Mouse (Mus musculus): ENCODE results near the gene D8Ertd738e. TPM values are rescaled to one million over a fixed set of nuclear protein-coding genes. Genes with fewer than 3 reads are reported as not detected.

D8Ertd738e gene
- polyA plus RNA-seq, 1 experiment: 149 TPM

DNA sequence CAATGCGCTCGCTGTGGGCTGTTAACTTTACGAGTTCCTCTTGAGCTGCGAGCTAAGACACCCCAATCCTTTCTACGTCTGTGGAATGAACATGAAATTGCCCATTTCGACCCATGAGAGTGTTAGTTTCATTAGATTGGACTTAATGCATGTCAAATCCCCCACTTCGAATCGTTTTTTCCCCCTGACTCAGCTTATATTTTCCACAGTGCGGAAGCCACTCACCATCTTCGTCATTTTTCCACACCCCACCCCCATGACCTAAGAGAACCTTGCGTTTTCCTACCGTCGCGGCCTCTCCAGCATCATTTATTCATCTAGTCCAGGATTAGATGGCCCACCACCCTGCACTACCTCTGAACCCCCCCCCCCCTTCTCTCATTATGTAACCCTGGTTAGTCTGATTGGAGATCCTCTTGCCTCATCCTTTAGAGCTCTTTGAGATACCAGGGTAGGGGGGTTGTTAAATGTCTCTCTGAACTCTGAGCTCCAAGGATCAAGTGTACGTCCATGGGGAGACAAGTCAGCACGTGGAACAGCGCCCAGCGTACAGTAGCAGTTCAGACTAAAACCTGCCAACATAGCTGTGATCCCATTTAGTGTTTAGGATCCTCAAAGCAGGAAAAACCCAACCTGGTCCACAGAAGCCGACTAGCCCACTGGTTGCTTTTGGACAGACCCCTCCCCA, 11.8 kb downstream of the D8Ertd738e start:
- 13% methylated on average over 19 of the region's 19 CpGs for WGBS
- TF ChIP-seq CTCF (IDR thresholded peaks at IDR 0.05; ENCODE audit: insufficient read depth, low read length) (no peak), POLR2A (IDR thresholded peaks at IDR 0.05; ENCODE audit: borderline replicate concordance, extremely low read depth, low read depth, low read length) (no peak)
- Histone ChIP-seq H3K4me1 (ENCODE audit: control insufficient read depth, insufficient read depth, low read length) (peaks cover 8% of the 10 kb centered on the region), H3K4me3 (replicated peaks; ENCODE audit: extremely low read depth, low read depth, low read length) (peak overlapping the region; percentile 88)
- no peak for DNase-seq

DNA sequence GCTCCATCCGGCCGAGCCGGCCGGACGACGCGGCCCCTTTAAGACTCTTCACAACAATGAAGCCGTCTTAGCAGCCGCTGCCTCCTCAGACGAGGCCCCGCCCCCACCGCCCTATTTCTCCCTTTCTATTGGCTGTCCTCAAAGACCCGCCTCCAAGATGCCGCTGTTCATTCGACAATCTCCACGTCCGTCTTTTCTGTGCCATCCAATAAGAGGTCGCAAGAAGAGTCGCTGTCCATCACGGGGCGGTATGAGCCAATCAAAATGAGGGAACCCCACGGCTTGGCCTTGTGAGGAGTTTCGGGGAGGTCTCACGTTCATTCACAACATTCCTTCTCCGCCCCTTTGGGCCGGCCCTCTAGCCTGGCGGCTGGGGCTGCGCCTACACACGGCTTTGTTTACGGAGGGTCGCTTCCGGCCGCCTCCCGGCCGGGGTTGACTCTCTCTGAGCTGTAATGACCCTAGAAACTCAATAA, 12.5 kb downstream of the D8Ertd738e start, which contains the start of gene Zswim4:
Zswim4 (minus strand) TSS at position 58 of the 476 bp plus-strand sequence.
- DNase-seq: peak; percentile 98
- H3K4me3 ChIP-seq (replicated peaks; ENCODE audit: extremely low read depth, low read depth, low read length): peak within 1 kb of the TSS; percentile 97
- peaks cover 8% of the 10 kb centered on the region for H3K4me1 ChIP-seq (ENCODE audit: control insufficient read depth, insufficient read depth, low read length)
- no peak for TF ChIP-seq CTCF (IDR thresholded peaks at IDR 0.05; ENCODE audit: insufficient read depth, low read length)
- peak; percentile 87; the same call in 1 of the 2 replicates for TF ChIP-seq POLR2A (IDR thresholded peaks at IDR 0.05; ENCODE audit: borderline replicate concordance, extremely low read depth, low read depth, low read length)
- under 1% methylated on average over 35 of the region's 35 CpGs for WGBS

DNA sequence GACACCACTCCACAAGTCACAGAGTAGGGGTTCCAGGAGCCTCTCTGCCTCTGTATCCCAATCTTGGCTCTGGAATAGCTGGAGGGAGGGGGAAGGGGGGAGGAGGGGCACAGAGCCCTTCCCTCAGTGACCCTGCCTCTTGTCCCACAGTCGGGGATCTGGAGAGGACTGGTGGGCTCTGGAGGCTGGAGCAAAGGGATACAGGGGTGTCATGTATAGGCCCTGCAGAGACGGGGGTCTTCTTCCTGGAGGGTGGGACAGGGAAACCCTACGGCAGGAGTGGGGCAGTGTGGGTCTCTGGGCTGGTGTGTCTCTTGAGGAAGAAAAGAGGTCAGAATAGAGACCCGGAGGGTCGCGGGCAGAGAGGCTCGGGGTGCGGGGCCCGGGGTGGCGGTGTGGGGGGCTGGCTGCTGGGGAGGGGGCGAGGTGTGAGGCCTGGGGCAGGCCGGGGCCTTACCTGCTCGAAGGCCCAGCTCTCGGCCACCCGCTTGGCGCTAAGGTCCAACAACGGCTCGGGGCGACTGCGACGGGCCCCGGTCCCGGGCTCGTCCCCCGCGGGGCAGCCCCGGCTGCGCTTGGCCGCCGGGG, 13.0 kb downstream of the D8Ertd738e start:
- peaks cover 8% of the 10 kb centered on the region for H3K4me1 ChIP-seq (ENCODE audit: control insufficient read depth, insufficient read depth, low read length)
- TF ChIP-seq CTCF (IDR thresholded peaks at IDR 0.05; ENCODE audit: insufficient read depth, low read length) (no peak), POLR2A (IDR thresholded peaks at IDR 0.05; ENCODE audit: borderline replicate concordance, extremely low read depth, low read depth, low read length) (no peak)
- H3K4me3 ChIP-seq (replicated peaks; ENCODE audit: extremely low read depth, low read depth, low read length): peak overlapping the region; percentile 97
- peak; percentile 25 for DNase-seq
- under 1% methylated on average over 25 of the region's 30 CpGs for WGBS

DNA sequence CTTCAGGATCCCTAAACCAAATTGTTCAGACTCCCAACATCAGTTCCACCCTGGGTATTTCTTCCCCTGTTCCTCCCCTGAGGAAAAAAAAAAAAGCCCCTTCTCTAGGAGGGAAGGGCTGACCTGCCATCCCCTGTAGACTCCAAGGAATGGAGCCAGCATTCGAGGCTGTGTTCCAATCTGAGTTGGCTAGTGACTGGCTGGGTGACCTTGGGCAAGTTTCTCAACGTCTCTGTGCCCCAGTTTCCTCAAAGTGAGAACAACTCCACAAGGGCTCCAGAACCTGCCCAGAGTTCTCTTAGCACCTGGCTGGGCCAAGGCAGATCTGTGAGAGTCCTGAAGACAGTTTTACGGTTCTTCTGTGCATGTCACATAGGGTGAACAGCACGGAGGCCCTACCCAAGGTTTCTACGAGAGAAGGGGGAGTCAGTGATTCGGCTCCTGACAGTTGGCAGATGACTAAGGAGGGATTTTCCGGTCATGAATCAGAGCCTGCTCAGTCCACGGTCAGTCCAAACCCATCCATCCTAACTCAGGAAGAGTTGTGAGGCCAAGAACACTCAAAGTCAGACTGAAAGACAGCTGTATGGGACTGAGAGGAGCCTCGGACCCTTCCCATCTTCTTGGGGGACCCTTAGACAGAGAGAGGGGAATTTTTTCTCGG, 13.6 kb downstream of the D8Ertd738e start:
- TF ChIP-seq POLR2A (IDR thresholded peaks at IDR 0.05; ENCODE audit: borderline replicate concordance, extremely low read depth, low read depth, low read length): no peak
- TF ChIP-seq CTCF (IDR thresholded peaks at IDR 0.05; ENCODE audit: insufficient read depth, low read length): no peak
- WGBS: 6% methylated on average over 10 of the region's 10 CpGs
- peaks cover 8% of the 10 kb centered on the region for H3K4me1 ChIP-seq (ENCODE audit: control insufficient read depth, insufficient read depth, low read length)
- peak overlapping the region; percentile 97 for H3K4me3 ChIP-seq (replicated peaks; ENCODE audit: extremely low read depth, low read depth, low read length)
- no peak for DNase-seq

DNA sequence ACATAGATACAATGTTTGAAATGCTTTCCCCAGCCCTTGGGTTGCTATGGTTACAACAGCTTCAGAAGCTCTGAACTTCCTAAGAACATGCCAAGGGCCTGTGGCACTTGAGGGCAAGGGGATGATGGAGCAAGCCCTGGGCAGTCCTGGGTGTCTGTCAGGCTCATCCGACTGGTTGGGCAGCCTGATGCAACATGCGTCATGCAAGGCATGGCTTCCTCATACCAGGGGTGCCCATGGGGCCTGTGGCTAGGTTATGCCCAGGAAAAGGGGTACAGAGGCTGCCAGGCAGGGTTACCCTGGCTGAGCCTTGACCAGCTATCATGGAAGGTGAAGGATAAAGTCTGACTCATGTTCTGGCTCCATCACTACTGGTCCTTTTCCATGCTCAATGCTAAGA, 16.5 kb downstream of the D8Ertd738e start:
- H3K4me1 ChIP-seq (ENCODE audit: control insufficient read depth, insufficient read depth, low read length): peaks cover 8% of the 10 kb centered on the region
- 66% methylated on average over 2 of the region's 2 CpGs for WGBS
- no peak overlapping the region for H3K4me3 ChIP-seq (replicated peaks; ENCODE audit: extremely low read depth, low read depth, low read length)
- no peak for DNase-seq
- TF ChIP-seq CTCF (IDR thresholded peaks at IDR 0.05; ENCODE audit: insufficient read depth, low read length) (no peak), POLR2A (IDR thresholded peaks at IDR 0.05; ENCODE audit: borderline replicate concordance, extremely low read depth, low read depth, low read length) (no peak)

DNA sequence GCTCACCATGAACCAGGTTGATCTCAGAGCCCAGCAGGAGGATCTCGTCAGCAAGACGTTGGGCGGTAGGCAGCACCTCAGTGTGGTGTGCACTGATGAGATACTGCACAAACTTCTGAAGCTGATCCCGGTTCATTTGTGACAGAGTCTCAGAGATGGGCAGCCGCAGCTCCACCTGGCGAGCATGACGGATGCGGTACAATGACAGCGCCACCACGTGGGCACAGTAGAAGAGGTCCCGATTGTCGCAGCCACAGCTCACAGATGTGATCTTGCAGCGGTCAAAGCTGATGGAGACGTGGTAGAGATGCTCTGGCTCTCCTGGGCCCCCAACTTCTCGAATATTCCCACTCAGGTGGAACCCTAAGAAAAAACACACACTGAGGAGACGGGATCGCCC, 18.8 kb downstream of the D8Ertd738e start:
- peaks cover 3% of the 10 kb centered on the region for H3K4me1 ChIP-seq (ENCODE audit: control insufficient read depth, insufficient read depth, low read length)
- TF ChIP-seq CTCF (IDR thresholded peaks at IDR 0.05; ENCODE audit: insufficient read depth, low read length) (peak; percentile 26; the same call in 1 of the 2 replicates), POLR2A (IDR thresholded peaks at IDR 0.05; ENCODE audit: borderline replicate concordance, extremely low read depth, low read depth, low read length) (no peak)
- DNase-seq: no peak
- no peak overlapping the region for H3K4me3 ChIP-seq (replicated peaks; ENCODE audit: extremely low read depth, low read depth, low read length)
- WGBS: 80% methylated on average over 17 of the region's 17 CpGs

DNA sequence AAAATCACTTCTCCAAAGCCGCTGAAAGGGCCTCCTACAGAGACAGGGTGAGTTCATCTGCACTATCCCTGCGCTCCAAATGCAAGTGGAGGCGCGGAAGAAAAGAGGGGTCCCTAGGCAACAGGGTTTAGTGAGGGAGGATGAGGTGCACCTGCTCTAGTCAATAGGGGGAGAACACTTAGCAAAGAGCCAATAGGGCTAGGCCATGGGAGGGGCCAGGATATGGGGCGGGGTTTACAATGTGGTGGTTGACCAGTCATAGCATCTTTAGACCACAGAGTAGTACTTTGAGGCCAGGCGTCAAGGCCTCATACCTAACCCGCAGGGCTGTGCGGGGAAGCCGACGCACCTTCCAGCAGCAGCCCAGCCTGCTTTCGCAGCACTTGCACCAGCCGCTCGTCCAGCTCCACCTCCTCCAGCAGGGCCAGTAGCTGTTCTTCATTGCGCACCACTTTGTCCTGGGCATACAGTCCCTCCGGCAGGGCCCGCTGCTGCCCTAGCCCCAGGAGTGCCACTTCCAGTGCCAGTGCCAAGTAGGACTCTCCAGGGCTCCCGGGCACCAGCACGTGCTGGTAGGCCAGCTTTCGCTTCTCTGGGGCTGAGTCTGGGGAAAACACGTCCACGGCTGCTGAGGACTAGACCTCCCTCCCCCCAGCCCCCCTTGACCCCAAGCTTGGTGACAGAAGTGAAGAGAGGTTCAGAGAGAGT, 26.0 kb downstream of the D8Ertd738e start:
- TF ChIP-seq POLR2A (IDR thresholded peaks at IDR 0.05; ENCODE audit: borderline replicate concordance, extremely low read depth, low read depth, low read length): no peak
- TF ChIP-seq CTCF (IDR thresholded peaks at IDR 0.05; ENCODE audit: insufficient read depth, low read length): no peak
- Histone ChIP-seq H3K4me1 (ENCODE audit: control insufficient read depth, insufficient read depth, low read length) (no peaks in the 10 kb centered on the region), H3K4me3 (replicated peaks; ENCODE audit: extremely low read depth, low read depth, low read length) (no peak overlapping the region)
- no peak for DNase-seq
- WGBS: 88% methylated on average over 21 of the region's 21 CpGs

DNA sequence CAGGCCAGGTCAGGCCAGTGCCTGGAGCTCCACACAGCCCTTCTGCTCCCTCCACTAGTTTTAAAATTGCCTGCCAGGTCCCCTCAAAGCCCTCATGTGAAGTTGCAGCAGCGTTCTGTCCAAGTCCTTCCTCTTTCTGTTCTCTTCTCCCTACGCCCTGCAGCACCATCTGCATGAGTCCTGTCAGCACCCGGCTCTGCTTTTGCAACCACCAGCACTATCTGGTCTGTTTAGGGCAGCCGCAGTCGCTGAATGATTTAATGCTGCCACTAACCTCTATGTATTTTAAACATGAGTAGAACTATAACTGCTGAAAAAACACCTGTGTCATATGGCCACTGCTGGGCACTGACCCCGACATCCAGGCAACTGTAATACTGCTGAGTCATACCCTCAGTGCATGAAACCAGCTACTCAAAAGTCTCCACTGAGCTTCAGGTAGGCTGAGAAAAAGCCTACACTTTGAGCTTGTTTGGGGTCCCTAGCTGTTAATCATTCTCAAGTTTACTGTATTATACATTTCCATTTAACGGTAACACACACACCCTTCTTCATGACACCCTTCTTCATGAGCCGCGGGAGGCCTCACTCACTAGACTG, 26.9 kb downstream of the D8Ertd738e start:
- DNase-seq: no peak
- WGBS: 81% methylated on average over 9 of the region's 9 CpGs
- H3K4me3 ChIP-seq (replicated peaks; ENCODE audit: extremely low read depth, low read depth, low read length): no peak overlapping the region
- H3K4me1 ChIP-seq (ENCODE audit: control insufficient read depth, insufficient read depth, low read length): no peaks in the 10 kb centered on the region
- TF ChIP-seq POLR2A (IDR thresholded peaks at IDR 0.05; ENCODE audit: borderline replicate concordance, extremely low read depth, low read depth, low read length): no peak
- TF ChIP-seq CTCF (IDR thresholded peaks at IDR 0.05; ENCODE audit: insufficient read depth, low read length): no peak

DNA sequence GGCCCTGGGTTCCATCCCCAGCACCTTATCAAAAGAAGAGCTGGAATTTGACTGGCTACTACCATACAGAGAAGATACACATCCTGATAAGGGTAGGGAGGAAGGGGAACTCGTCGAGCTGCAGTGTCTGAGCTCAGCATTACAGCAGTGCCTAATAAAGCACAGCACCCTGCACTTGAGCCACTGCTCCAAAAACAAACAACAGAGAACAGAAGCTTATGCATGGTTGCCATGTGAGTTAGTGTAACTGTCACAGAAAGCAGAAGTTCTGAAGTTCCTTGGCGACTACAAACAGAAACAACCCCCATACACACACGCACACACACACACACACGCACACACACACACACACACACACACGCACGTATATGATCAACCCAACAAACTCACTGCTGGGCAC, 29.4 kb downstream of the D8Ertd738e start:
- WGBS: 55% methylated on average over 7 of the region's 7 CpGs
- TF ChIP-seq CTCF (IDR thresholded peaks at IDR 0.05; ENCODE audit: insufficient read depth, low read length): no peak
- TF ChIP-seq POLR2A (IDR thresholded peaks at IDR 0.05; ENCODE audit: borderline replicate concordance, extremely low read depth, low read depth, low read length): no peak
- H3K4me3 ChIP-seq (replicated peaks; ENCODE audit: extremely low read depth, low read depth, low read length): no peak overlapping the region
- no peak for DNase-seq
- no peaks in the 10 kb centered on the region for H3K4me1 ChIP-seq (ENCODE audit: control insufficient read depth, insufficient read depth, low read length)
